Mouse (Mus musculus) heart, embryonic 11.5 days (tissue): ENCODE data around the gene Ift122. TPM values are rescaled to one million over a fixed set of nuclear protein-coding genes. Genes with fewer than 3 reads are reported as not detected.

Source experiments
- ATAC-seq: fragments of 200-750 bp; cut with Nextera tagmentation; replicated peaks from 2 replicates; pipeline ENCODE4 v1.8.0; 2017; ENCODE audit warnings: moderate library complexity; ENCODE audit not compliant: insufficient number of reproducible peaks, low FRiP score, low TSS enrichment
- H3K27ac ChIP-seq: fragments of 300-500 bp; sonication (generic); 2 replicates; pipeline ENCODE4 v1.5.1; 2014; ENCODE audit warnings: mild to moderate bottlenecking, low read depth, low read length
- H3K27me3 ChIP-seq: fragments of 300-500 bp; sonication (generic); 2 replicates; pipeline ENCODE4 v1.6.1; 2014; ENCODE audit warnings: mild to moderate bottlenecking, low read length, mixed read lengths; ENCODE audit not compliant: control insufficient read depth, insufficient read depth
- H3K36me3 ChIP-seq: fragments of 300-500 bp; sonication (generic); 2 replicates; pipeline ENCODE4 v1.6.1; 2014; ENCODE audit warnings: mild to moderate bottlenecking, low read length, moderate library complexity, mixed read lengths; ENCODE audit not compliant: control insufficient read depth, insufficient read depth
- H3K4me1 ChIP-seq: fragments of 300-500 bp; sonication (generic); 2 replicates; pipeline ENCODE4 v1.6.1; 2014; ENCODE audit warnings: low read length; ENCODE audit not compliant: control insufficient read depth, insufficient read depth
- H3K4me2 ChIP-seq: fragments of 300-500 bp; sonication (generic); 2 replicates; pipeline ENCODE4 v1.6.1; 2014; ENCODE audit warnings: mild to moderate bottlenecking, moderate library complexity
- H3K4me3 ChIP-seq: fragments of 300-500 bp; sonication (generic); 2 replicates; pipeline ENCODE4 v1.5.1; 2014; ENCODE audit warnings: low read depth, low read length
- H3K9ac ChIP-seq: fragments of 300-500 bp; sonication (generic); 2 replicates; pipeline ENCODE4 v1.6.1; 2014; ENCODE audit warnings: mild to moderate bottlenecking, low read depth, low read length, moderate library complexity
- H3K9me3 ChIP-seq: fragments of 300-500 bp; sonication (generic); replicated peaks from 2 replicates; pipeline ENCODE4 v1.6.1; 2016; ENCODE audit warnings: low read length; ENCODE audit not compliant: control insufficient read depth
- WGBS: fragments of 180-500 bp; shearing (Covaris S2); extraction: QIAGEN DNeasy Blood & Tissue Kit; methylation state at CpG from one replicate; pipeline ENCODE4 v1.1.7; 2014; ENCODE audit not compliant: insufficient replicate concordance; 5-methylcytosine and 5-hydroxymethylcytosine counted together
- polyA plus RNA-seq: library from polyadenylated mRNA; unstranded; fragments of >200 nt; fragmentation: Nextera tagmentation; extraction: Ambion mirVana; gene quantifications from 2 replicates; pipeline ENCODE4 v1.2.1, GENCODE M21; 2014

Gene Ift122
- polyA plus RNA-seq, 1 experiment from 2014 or later: 21.0 TPM

DNA sequence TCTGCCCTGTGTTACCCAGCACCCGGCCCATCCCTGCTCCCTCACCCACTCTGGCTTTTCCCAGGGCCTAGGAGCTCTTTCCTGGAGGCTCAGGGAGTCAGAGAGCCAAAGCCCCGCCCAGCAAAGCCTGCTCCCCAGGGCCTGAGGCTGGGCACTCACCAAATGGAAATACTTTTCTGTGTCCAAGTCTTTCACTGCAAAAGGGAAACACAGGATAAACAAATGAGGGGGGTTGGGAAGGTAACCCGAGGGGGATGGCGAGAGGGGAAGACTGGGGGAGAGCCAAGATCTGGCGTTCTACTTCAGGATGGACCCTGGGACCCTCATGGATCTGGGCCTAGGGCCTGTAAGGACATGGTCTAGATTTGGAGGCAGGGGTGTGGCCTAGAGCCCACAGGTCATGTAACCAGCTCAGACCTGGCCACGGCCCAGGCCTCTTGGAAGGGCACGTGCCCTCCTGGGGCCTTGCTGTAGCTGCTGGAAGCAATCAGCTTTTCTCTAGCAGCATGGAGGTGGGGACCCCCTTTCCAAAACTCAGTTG lies 106.0 kb downstream of the Ift122 start:
- H3K4me2 ChIP-seq: no peak overlapping the region
- 0 out of 2 replicates have a peak, but pooled peaks have one; percentile 9 for ATAC-seq
- no peak overlapping the region for H3K4me3 ChIP-seq
- 77% methylated on average over 7 of the region's 7 CpGs for WGBS
- no peaks in the 10 kb centered on the region for H3K27me3 ChIP-seq
- H3K4me1 ChIP-seq: peaks cover 23% of the 10 kb centered on the region
- H3K9me3 ChIP-seq: no peaks in the 10 kb centered on the region
- no peak overlapping the region for H3K27ac ChIP-seq
- H3K9ac ChIP-seq: no peak overlapping the region
- H3K36me3 ChIP-seq: peaks cover 3% of the 10 kb centered on the region; the same call in 1 of the 2 replicates

- no peak for ATAC-seq
- Histone ChIP-seq H3K9me3 (no peaks in the 10 kb centered on the region), H3K27ac (no peak overlapping the region), H3K9ac (no peak overlapping the region), H3K4me2 (no peak overlapping the region), H3K4me3 (no peak overlapping the region), H3K36me3 (peaks cover 3% of the 10 kb centered on the region; the same call in 1 of the 2 replicates), H3K27me3 (no peaks in the 10 kb centered on the region), H3K4me1 (peaks cover 23% of the 10 kb centered on the region)
- 89% methylated on average over 19 of the region's 19 CpGs for WGBS
Measured at GRCm38 (mm10) chr6:115960322-115960721, 107.1 kb downstream of the Ift122 start.

GRCm38 (mm10) chr6:115961743-115962142 lies 108.5 kb downstream of the Ift122 start:
- no peak for ATAC-seq
- Histone ChIP-seq H3K4me3 (no peak overlapping the region), H3K9me3 (no peaks in the 10 kb centered on the region), H3K27ac (no peak overlapping the region), H3K4me1 (peaks cover 14% of the 10 kb centered on the region), H3K9ac (no peak overlapping the region), H3K4me2 (no peak overlapping the region), H3K36me3 (peaks cover 3% of the 10 kb centered on the region; the same call in 1 of the 2 replicates), H3K27me3 (no peaks in the 10 kb centered on the region)
- 77% methylated on average over 3 of the region's 3 CpGs for WGBS

DNA sequence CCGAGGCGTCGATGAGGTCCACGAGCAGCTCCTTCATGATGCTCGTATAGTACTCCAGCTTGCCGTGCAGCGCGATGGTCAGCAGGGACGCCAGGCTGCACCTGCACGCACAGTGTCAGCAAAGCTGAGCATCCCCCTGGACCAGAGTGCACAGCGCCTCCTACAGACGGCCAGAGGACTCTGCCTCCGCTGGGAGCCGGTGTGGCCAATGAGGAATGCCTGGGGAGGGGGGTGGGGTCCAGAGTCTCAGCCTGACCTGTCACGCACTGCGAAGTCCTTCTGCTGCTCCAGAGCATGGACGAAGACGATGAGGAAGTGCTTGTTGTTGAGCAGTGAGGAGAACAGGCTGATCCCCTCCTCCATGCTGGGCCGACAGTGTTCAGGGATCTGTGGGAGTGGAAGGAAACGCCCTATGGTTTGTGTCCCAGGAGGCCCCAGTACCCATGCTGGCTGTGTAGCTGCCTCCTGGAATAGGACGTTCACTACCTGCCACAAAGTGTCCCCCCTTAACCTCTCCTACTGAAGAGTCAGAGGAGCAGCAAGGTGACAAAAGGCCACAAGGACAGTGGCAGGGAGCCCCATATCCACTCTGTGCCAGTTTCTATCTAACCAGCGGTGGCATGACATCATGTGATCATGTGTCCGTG lies 109.3 kb downstream of the Ift122 start:
- no peaks in the 10 kb centered on the region for H3K9me3 ChIP-seq
- H3K4me1 ChIP-seq: peaks cover 5% of the 10 kb centered on the region
- no peak for ATAC-seq
- H3K9ac ChIP-seq: no peak overlapping the region
- H3K4me3 ChIP-seq: no peak overlapping the region
- no peak overlapping the region for H3K4me2 ChIP-seq
- H3K27ac ChIP-seq: no peak overlapping the region
- 49% methylated on average over 23 of the region's 23 CpGs for WGBS
- no peaks in the 10 kb centered on the region for H3K27me3 ChIP-seq
- peaks cover 3% of the 10 kb centered on the region; the same call in 1 of the 2 replicates for H3K36me3 ChIP-seq

DNA sequence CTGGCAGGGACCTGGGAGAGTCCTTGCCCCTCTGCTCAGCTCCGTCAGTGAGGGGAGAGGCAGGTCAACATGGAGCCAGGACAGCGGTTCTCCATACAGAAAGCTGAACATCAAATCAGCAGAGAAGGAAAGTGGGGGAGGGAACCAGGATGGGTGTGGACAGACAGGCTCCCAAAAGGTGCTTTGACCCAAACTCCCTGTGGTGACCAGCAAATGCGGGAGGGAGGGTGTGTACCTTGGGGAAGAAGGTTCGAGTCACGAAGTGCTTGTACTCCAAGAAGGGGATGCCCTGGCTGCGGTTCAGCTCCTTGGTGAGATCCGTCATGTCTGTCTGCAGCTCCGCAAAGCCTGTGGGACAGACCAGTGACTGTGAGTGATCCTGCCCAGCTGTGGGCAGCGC lies 110.4 kb downstream of the Ift122 start:
- 75% methylated on average over 9 of the region's 9 CpGs for WGBS

GRCm38 (mm10) chr6:115966227-115966966 lies 113.1 kb downstream of the Ift122 start:
- no peak for ATAC-seq
- peaks cover 9% of the 10 kb centered on the region for H3K4me1 ChIP-seq

More for the DNA sequence above, 110.4 kb downstream of the Ift122 start:
- Histone ChIP-seq H3K36me3 (peaks cover 3% of the 10 kb centered on the region; the same call in 1 of the 2 replicates), H3K27me3 (no peaks in the 10 kb centered on the region), H3K9me3 (no peaks in the 10 kb centered on the region), H3K4me3 (no peak overlapping the region), H3K4me2 (no peak overlapping the region), H3K27ac (no peak overlapping the region), H3K9ac (no peak overlapping the region), H3K4me1 (0 out of 2 replicates have a peak, but pooled peaks cover 1% of the 10 kb centered on the region)
- no peak for ATAC-seq

DNA sequence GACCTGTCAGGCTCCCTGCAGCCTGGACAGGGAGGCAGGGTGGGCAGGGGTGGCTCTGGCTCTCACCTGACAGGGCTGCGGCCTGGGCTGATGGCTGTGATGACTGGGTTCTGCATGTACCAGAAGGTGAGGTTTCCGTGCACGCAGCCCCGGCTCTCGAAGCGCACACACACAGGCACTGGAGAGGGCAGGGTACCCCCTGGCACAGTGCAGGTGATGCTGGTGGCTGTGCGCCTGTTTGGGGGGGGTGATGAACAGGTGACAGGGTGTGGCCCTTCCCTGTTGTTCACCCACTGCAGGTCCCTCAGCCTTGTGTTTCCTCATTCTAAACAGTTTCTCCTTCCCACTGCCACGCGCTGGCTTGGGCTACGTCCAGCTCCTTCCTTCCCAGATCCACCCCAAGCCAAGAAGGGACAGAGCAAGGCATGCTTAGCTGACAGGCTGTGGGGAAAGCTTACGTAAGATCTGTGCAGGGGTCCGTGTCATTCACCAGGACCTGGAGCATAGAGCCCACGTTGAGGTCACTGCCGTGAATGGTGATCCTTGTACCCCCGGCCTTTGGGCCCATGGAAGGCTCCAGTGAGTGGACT lies 114.1 kb downstream of the Ift122 start:
- H3K27ac ChIP-seq: no peak overlapping the region
- H3K4me2 ChIP-seq: no peak overlapping the region
- no peaks in the 10 kb centered on the region for H3K9me3 ChIP-seq
- H3K4me3 ChIP-seq: no peak overlapping the region
- 0 out of 2 replicates have a peak overlapping the region, but pooled peaks have one; percentile 22 for H3K9ac ChIP-seq
- peaks cover 18% of the 10 kb centered on the region for H3K4me1 ChIP-seq
- H3K27me3 ChIP-seq: no peaks in the 10 kb centered on the region
- 92% methylated on average over 15 of the region's 15 CpGs for WGBS
- no peaks in the 10 kb centered on the region; the same call in 1 of the 2 replicates for H3K36me3 ChIP-seq
- no peak for ATAC-seq

More at GRCm38 (mm10) chr6:115966227-115966966, 113.1 kb downstream of the Ift122 start:
- H3K9ac ChIP-seq: no peak overlapping the region
- no peaks in the 10 kb centered on the region for H3K9me3 ChIP-seq
- no peak overlapping the region for H3K27ac ChIP-seq
- 91% methylated on average over 19 of the region's 19 CpGs for WGBS
- no peaks in the 10 kb centered on the region for H3K27me3 ChIP-seq
- H3K36me3 ChIP-seq: no peaks in the 10 kb centered on the region; the same call in 1 of the 2 replicates
- H3K4me2 ChIP-seq: no peak overlapping the region
- no peak overlapping the region for H3K4me3 ChIP-seq

DNA sequence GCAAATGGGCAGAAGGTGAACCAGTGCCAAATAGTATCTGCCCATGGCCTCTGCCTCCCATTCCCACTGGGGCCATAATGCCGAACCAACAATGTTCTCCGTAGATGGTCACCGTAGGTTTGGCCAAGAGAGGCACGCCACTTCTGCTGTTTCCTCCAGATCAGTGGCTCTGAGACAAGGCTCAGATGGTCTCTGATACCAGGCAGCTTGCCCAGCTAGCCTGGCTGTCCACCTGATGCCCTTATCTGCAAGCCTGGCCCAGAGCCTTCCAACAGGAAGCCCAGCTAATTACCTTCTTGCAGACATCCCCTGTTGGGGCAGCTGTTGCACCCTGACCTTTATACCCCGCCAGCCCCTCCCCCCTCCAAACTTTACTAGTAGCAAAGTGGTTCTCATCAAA lies 114.8 kb downstream of the Ift122 start:
- ATAC-seq: no peak
- H3K36me3 ChIP-seq: no peaks in the 10 kb centered on the region; the same call in 1 of the 2 replicates

More for the DNA sequence above, 114.8 kb downstream of the Ift122 start:
- Histone ChIP-seq H3K9ac (no peak overlapping the region), H3K4me1 (peaks cover 24% of the 10 kb centered on the region), H3K9me3 (no peaks in the 10 kb centered on the region), H3K27me3 (no peaks in the 10 kb centered on the region), H3K27ac (no peak overlapping the region), H3K4me2 (no peak overlapping the region), H3K4me3 (no peak overlapping the region)
- 72% methylated on average over 5 of the region's 5 CpGs for WGBS
